Mouse (Mus musculus): ENCODE measurements around the gene Padi4. TPM values are rescaled to one million over a fixed set of nuclear protein-coding genes. Genes with fewer than 3 reads are reported as not detected.

Padi4 gene
- total and polyA plus RNA-seq, 2 experiments: 0.09 to 0.12 TPM

- Histone ChIP-seq H3K9ac (ENCODE audit: low read depth, low read length) (no peak overlapping the region), H3K79me2 (ENCODE audit: control insufficient read depth, insufficient read depth, low read length) (no peaks in the 10 kb centered on the region), H3K4me1 (ENCODE audit: control insufficient read depth, insufficient read depth, low read length) (no peaks in the 10 kb centered on the region), H3K36me3 (ENCODE audit: control insufficient read depth, insufficient read depth, low read length) (no peaks in the 10 kb centered on the region), H3K27me3 (ENCODE audit: control insufficient read depth, insufficient read depth, low read length) (no peaks in the 10 kb centered on the region), H3K27ac (replicated peaks; ENCODE audit: insufficient read depth, low read depth, low read length) (no peak overlapping the region), H3K4me3 (ENCODE audit: insufficient read depth, low read depth, low read length) (no peak overlapping the region)
- TF ChIP-seq POLR2A (IDR thresholded peaks at IDR 0.05; ENCODE audit: extremely low read depth, insufficient read depth, low read length): no peak
- TF ChIP-seq CTCF (IDR thresholded peaks at IDR 0.05; ENCODE audit: low read depth, low read length): peak; percentile 88
- 12% methylated on average over 3 of the region's 3 CpGs for WGBS
- peak; percentile 19 for DNase-seq (ENCODE audit: extremely low read depth, low read depth, low spot score)
These were observed 29.4 kb downstream of the Padi4 start for GRCm38 (mm10) chr4:140744654-140745053.

GRCm38 (mm10) chr4:140743086-140743485 lies 30.9 kb downstream of the Padi4 start:
- no peak for DNase-seq (ENCODE audit: extremely low read depth, low read depth, low spot score)
- no peak overlapping the region for H3K4me3 ChIP-seq (ENCODE audit: insufficient read depth, low read depth, low read length)
- WGBS: 21% methylated on average over 4 of the region's 4 CpGs
- no peaks in the 10 kb centered on the region for H3K27me3 ChIP-seq (ENCODE audit: control insufficient read depth, insufficient read depth, low read length)
- no peak overlapping the region for H3K27ac ChIP-seq (replicated peaks; ENCODE audit: insufficient read depth, low read depth, low read length)
- TF ChIP-seq CTCF (IDR thresholded peaks at IDR 0.05; ENCODE audit: low read depth, low read length): no peak
- TF ChIP-seq POLR2A (IDR thresholded peaks at IDR 0.05; ENCODE audit: extremely low read depth, insufficient read depth, low read length): no peak
- no peaks in the 10 kb centered on the region for H3K36me3 ChIP-seq (ENCODE audit: control insufficient read depth, insufficient read depth, low read length)
- H3K79me2 ChIP-seq (ENCODE audit: control insufficient read depth, insufficient read depth, low read length): no peaks in the 10 kb centered on the region
- no peak overlapping the region for H3K9ac ChIP-seq (ENCODE audit: low read depth, low read length)
- no peaks in the 10 kb centered on the region for H3K4me1 ChIP-seq (ENCODE audit: control insufficient read depth, insufficient read depth, low read length)

DNA sequence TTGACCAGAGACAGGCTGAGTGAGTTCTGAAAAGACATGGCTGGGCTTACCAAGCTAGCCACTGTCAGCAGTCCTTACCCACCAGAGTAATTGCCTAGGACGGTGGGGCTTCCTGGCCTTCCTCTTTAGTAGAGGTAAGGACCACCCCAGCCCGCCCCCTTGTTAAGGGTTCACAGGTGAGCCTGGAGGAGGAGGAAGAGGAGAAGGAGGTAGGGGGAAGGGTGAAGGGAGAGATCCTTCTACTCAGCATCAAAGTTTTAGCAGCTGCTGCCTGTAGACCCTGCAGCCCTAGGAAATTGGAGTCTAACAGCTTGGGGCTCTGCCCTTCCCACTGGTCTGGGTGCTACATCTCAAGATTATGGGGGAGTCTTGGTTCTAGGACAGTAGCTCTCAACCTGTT lies 31.5 kb downstream of the Padi4 start, which contains the start of gene Padi6:
TSS of gene Padi6 (minus strand) at position 101 of the 400 bp plus-strand sequence.
- 70% methylated on average over 2 of the region's 2 CpGs for whole genome bisulfite sequencing
- DNase-seq (ENCODE audit: extremely low read depth, low read depth, low spot score): no peak
- H3K79me2 ChIP-seq (ENCODE audit: control insufficient read depth, insufficient read depth, low read length): no peaks in the 10 kb centered on the region
- no peaks in the 10 kb centered on the region for H3K4me1 ChIP-seq (ENCODE audit: control insufficient read depth, insufficient read depth, low read length)
- H3K4me3 ChIP-seq (ENCODE audit: insufficient read depth, low read depth, low read length): no peak within 1 kb of the TSS
- TF ChIP-seq CTCF (IDR thresholded peaks at IDR 0.05; ENCODE audit: low read depth, low read length) (no peak), POLR2A (IDR thresholded peaks at IDR 0.05; ENCODE audit: extremely low read depth, insufficient read depth, low read length) (no peak)
- H3K27ac ChIP-seq (replicated peaks; ENCODE audit: insufficient read depth, low read depth, low read length): no peak within 1 kb of the TSS
- H3K36me3 ChIP-seq (ENCODE audit: control insufficient read depth, insufficient read depth, low read length): no peaks in the 10 kb centered on the region
- H3K9ac ChIP-seq (ENCODE audit: low read depth, low read length): no peak within 1 kb of the TSS
- no peaks in the 10 kb centered on the region for H3K27me3 ChIP-seq (ENCODE audit: control insufficient read depth, insufficient read depth, low read length)

- DNase-seq (ENCODE audit: extremely low read depth, low read depth, low spot score): no peak
- no peak for TF ChIP-seq POLR2A (IDR thresholded peaks at IDR 0.05; ENCODE audit: extremely low read depth, insufficient read depth, low read length)
- no peak for TF ChIP-seq CTCF (IDR thresholded peaks at IDR 0.05; ENCODE audit: low read depth, low read length)
- Histone ChIP-seq H3K36me3 (ENCODE audit: control insufficient read depth, insufficient read depth, low read length) (no peaks in the 10 kb centered on the region), H3K27me3 (ENCODE audit: control insufficient read depth, insufficient read depth, low read length) (no peaks in the 10 kb centered on the region), H3K79me2 (ENCODE audit: control insufficient read depth, insufficient read depth, low read length) (no peaks in the 10 kb centered on the region), H3K4me3 (ENCODE audit: insufficient read depth, low read depth, low read length) (no peak overlapping the region), H3K27ac (replicated peaks; ENCODE audit: insufficient read depth, low read depth, low read length) (no peak overlapping the region), H3K9ac (ENCODE audit: low read depth, low read length) (no peak overlapping the region), H3K4me1 (ENCODE audit: control insufficient read depth, insufficient read depth, low read length) (no peaks in the 10 kb centered on the region)
- 83% methylated on average over 6 of the region's 6 CpGs for WGBS
These were observed 32.6 kb downstream of the Padi4 start for GRCm38 (mm10) chr4:140741401-140741800.

DNA sequence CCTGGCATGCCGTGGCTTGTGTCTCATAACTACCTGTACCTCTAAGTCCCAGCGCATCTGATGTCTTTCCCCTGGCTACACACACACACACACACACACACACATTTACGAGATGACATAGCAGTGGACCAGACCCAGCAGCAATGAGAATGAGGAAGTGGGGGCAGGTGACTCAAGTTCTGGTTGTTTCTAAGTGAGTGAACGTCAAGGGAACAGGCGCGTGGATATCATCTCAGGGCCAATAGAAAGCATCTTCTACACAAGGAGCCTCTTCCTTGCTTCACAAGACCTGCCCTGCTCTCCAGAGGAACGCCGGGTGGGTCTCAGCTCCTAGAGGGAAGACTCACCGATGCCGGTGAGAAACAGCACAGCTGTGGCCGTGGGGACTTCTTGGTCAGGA lies 33.4 kb downstream of the Padi4 start:
- H3K27me3 ChIP-seq (ENCODE audit: control insufficient read depth, insufficient read depth, low read length): no peaks in the 10 kb centered on the region
- no peak for TF ChIP-seq CTCF (IDR thresholded peaks at IDR 0.05; ENCODE audit: low read depth, low read length)
- no peak for TF ChIP-seq POLR2A (IDR thresholded peaks at IDR 0.05; ENCODE audit: extremely low read depth, insufficient read depth, low read length)
- no peak overlapping the region for H3K9ac ChIP-seq (ENCODE audit: low read depth, low read length)
- H3K4me1 ChIP-seq (ENCODE audit: control insufficient read depth, insufficient read depth, low read length): no peaks in the 10 kb centered on the region
- H3K4me3 ChIP-seq (ENCODE audit: insufficient read depth, low read depth, low read length): no peak overlapping the region
- no peaks in the 10 kb centered on the region for H3K36me3 ChIP-seq (ENCODE audit: control insufficient read depth, insufficient read depth, low read length)
- H3K79me2 ChIP-seq (ENCODE audit: control insufficient read depth, insufficient read depth, low read length): no peaks in the 10 kb centered on the region
- H3K27ac ChIP-seq (replicated peaks; ENCODE audit: insufficient read depth, low read depth, low read length): no peak overlapping the region
- WGBS: 85% methylated on average over 11 of the region's 11 CpGs
- DNase-seq (ENCODE audit: extremely low read depth, low read depth, low spot score): no peak

GRCm38 (mm10) chr4:140732871-140733270 lies 41.2 kb downstream of the Padi4 start:
- no peaks in the 10 kb centered on the region for H3K27me3 ChIP-seq (ENCODE audit: control insufficient read depth, insufficient read depth, low read length)
- no peak for DNase-seq (ENCODE audit: extremely low read depth, low read depth, low spot score)
- TF ChIP-seq POLR2A (IDR thresholded peaks at IDR 0.05; ENCODE audit: extremely low read depth, insufficient read depth, low read length) (no peak), CTCF (IDR thresholded peaks at IDR 0.05; ENCODE audit: low read depth, low read length) (no peak)
- no peak overlapping the region for H3K4me3 ChIP-seq (ENCODE audit: insufficient read depth, low read depth, low read length)
- H3K27ac ChIP-seq (replicated peaks; ENCODE audit: insufficient read depth, low read depth, low read length): no peak overlapping the region
- no peaks in the 10 kb centered on the region for H3K4me1 ChIP-seq (ENCODE audit: control insufficient read depth, insufficient read depth, low read length)
- H3K79me2 ChIP-seq (ENCODE audit: control insufficient read depth, insufficient read depth, low read length): no peaks in the 10 kb centered on the region
- no peak overlapping the region for H3K9ac ChIP-seq (ENCODE audit: low read depth, low read length)
- WGBS: 76% methylated on average over 7 of the region's 7 CpGs
- H3K36me3 ChIP-seq (ENCODE audit: control insufficient read depth, insufficient read depth, low read length): no peaks in the 10 kb centered on the region
